Mouse (Mus musculus) frontal cortex, adult (tissue): ENCODE results near the gene Kcnn3.

Experiments used
- ATAC-seq: cut with Nextera tagmentation; 2 replicates; pipeline ENCODE4 v1.9.2; 2017; ENCODE audit warnings: mild to moderate bottlenecking, moderate library complexity, mixed read lengths; ENCODE audit not compliant: low TSS enrichment

Gene Kcnn3

DNA sequence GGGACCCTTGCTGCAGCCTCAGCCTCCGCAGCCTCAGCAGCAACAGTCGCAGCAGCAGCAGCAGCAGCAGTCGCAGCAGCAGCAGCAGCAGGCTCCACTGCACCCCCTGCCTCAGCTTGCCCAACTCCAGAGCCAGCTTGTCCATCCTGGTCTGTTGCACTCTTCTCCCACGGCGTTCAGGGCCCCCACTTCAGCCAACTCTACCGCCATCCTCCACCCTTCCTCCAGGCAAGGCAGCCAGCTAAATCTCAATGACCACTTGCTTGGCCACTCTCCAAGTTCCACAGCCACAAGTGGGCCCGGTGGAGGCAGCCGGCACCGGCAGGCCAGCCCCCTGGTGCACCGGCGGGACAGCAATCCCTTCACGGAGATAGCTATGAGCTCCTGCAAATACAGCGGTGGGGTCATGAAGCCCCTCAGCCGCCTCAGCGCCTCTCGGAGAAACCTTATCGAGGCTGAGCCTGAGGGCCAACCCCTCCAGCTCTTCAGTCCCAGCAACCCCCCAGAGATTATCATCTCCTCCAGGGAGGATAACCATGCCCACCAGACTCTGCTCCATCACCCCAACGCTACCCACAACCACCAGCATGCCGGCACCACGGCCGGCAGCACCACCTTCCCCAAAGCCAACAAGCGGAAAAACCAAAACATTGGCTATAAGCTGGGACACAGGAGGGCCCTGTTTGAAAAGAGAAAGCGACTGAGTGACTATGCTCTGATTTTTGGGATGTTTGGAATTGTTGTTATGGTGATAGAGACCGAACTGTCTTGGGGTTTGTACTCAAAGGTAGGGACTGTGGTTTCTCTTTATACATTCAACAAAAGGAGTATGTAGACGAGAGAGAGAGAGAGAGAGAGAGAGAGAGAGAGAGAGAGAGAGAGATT lies 896 bp downstream of the Kcnn3 start:
- ATAC-seq: no peak

DNA sequence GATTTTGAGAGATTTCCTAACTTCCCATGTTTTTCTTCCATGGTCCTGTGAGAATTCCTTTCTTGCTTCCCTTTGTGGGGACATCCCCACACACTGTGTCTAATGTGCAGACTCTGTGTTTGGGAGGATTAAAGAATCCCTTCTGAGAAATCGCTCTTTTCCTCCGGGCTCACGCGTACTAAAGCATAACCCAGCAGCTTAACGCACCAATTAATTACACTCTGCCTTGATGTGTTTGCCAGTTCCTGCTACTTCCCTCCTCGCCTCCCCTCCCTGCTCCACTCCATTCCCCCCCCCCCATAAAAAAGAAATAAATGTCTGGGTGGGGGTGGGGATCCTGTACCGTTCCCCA lies 1.5 kb downstream of the Kcnn3 start:
- ATAC-seq: no peak

DNA sequence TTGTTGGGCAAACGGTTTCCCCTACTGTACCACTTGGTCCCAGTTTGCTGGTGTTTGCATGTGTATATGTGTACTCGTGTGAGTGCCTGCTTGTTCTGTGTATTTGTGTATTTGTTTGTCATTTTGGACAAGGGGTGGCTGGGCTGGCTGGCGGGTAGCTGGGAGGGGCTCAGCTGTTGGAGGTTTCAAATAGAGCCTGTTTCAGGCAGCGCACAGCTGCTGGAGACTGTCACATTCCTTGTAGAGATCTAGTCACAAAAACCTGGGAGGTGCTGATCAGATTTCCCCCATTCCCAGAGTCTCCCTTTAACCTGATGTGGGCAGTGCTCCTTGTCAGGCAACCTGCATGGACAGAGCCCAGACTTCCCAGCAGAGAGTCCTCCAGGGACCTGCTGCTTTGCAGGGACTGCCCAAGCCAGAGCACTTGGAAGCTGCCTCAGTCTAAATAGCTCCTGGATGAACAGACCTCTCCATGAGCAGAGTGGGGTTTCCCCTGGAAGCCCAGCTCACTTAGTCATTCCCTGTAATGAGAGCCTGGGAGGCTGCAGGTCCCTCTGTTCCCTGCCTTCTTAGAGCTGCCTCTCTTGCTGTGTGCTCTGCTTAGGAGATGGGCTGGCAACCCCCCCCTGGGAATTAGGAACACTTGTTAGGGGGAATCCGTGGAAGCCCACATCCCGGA lies 2.6 kb downstream of the Kcnn3 start:
- ATAC-seq: no peak

- no peak for ATAC-seq
Measured at GRCm38 (mm10) chr3:89526298-89527090, 6.5 kb downstream of the Kcnn3 start.

DNA sequence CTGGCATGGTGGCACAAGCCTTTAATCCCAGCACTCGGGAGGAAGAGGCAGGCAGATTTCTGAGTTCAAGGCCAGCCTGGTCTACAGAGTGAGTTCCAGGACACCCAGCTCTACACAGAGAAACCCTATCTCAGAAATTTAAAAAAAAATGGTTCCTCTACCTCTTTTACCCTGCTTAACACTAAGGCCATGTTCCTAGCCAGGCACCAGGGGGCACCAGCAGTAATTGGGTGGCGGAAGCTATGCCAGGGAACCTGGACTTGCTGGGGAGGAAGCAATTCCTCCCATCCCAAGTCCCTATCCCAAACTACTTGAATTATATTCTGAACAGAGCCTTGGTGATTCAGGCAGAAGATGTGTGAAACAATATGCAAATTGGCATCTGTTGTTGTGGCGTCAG lies 9.8 kb downstream of the Kcnn3 start:
- no peak for ATAC-seq

DNA sequence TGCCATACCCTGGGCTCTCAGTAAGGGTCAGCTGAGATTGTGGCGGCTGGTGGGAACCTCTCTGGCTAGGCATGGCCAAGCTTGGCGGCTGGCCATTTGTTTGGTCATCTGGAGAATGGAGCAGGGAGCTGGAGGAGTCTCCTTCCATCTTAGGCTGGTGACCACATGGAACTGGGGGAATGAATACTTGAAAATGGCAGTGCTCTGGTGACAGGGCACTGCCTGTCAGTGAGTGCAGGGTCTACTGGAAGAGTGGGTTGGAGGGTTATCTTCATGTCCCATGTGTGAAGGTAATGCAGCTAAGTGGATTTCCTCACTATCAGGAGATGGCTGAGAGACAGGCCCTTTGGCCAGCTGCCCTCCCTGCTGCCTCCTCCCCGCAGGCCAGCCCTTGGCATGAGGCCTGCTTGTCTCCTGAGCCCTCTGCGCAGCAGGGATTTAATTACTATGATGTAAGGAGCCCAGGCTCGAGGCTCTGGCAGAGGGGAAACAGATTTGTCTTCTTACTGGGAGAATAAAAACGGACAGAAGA lies 14.7 kb downstream of the Kcnn3 start:
- ATAC-seq: no peak

DNA sequence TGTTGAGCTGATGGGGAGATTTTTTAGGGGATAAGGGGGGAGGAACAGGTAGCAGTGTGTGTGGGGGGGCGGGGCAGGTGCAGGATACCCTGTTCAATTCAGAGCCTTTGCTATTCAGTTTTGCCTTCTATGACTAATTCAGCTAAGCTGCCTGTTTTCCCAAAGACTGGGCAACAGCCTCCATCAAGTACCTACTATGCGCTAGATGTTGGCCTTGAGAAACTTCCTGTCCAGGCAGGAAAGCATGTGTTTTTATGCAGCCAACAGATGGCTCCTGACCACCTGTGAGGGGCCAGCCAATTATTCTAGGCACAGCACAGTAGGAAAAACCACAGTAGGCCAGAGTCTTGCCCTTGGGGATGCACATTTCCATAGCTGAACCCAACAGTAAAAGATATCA lies 15.2 kb downstream of the Kcnn3 start:
- ATAC-seq: no peak

GRCm38 (mm10) chr3:89539036-89539739 lies 19.2 kb downstream of the Kcnn3 start:
- ATAC-seq: 0 out of 2 replicates have a peak, but pooled peaks have one; percentile 16

GRCm38 (mm10) chr3:89539740-89540370 lies 19.9 kb downstream of the Kcnn3 start:
- no peak for ATAC-seq

GRCm38 (mm10) chr3:89540371-89540743 lies 20.4 kb downstream of the Kcnn3 start:
- ATAC-seq: no peak

- peak; percentile 70 for ATAC-seq
Measured at GRCm38 (mm10) chr3:89546951-89547350, 27.0 kb downstream of the Kcnn3 start.

GRCm38 (mm10) chr3:89548805-89549204 lies 28.8 kb downstream of the Kcnn3 start:
- ATAC-seq: no peak

- ATAC-seq: no peak
Measured at GRCm38 (mm10) chr3:89549488-89549887, 29.5 kb downstream of the Kcnn3 start.

GRCm38 (mm10) chr3:89551880-89552279 lies 31.9 kb downstream of the Kcnn3 start:
- ATAC-seq: no peak

DNA sequence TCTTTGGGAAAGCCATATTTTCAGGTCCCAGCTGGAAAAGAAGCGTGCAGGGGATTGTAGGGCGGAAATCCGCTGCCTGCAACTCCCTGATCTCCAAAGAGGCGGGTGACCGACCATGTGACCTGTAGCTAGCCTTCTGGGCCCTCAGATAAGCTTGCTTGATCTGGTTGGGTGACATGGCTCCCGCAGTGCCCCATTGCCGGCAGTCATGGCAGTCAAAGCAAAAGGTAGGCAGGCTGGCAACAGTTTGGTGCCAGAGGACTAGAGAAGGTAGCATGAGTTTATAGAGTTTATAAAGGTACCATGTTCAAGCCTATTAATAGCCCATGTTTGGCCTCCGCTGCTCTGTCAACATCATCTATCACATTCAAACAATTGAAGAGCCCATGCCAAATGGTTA lies 33.5 kb downstream of the Kcnn3 start:
- no peak for ATAC-seq

- ATAC-seq: no peak
Measured at GRCm38 (mm10) chr3:89553946-89554345, 34.0 kb downstream of the Kcnn3 start.

- ATAC-seq: no peak
Measured at GRCm38 (mm10) chr3:89554587-89554986, 34.6 kb downstream of the Kcnn3 start.

DNA sequence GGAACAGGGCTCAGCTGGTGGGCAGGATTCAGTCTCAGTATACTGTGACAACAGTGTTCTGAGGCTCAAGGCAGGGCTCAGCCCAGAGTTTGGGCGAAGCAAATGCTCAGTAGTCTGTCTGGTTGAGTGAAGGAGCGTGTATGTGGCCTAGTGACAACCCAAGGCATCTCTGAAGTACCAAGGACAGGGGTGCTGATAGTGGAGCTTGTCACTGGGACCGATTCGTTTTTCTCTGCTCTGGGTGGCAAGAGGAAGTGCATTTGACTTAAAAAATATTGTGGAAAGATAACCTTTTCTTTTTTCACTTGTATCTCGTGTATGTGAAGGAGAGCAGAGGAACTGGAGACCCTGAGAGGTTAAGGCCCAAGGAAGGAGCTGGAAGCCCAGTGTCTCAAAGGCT lies 37.8 kb downstream of the Kcnn3 start:
- no peak for ATAC-seq

DNA sequence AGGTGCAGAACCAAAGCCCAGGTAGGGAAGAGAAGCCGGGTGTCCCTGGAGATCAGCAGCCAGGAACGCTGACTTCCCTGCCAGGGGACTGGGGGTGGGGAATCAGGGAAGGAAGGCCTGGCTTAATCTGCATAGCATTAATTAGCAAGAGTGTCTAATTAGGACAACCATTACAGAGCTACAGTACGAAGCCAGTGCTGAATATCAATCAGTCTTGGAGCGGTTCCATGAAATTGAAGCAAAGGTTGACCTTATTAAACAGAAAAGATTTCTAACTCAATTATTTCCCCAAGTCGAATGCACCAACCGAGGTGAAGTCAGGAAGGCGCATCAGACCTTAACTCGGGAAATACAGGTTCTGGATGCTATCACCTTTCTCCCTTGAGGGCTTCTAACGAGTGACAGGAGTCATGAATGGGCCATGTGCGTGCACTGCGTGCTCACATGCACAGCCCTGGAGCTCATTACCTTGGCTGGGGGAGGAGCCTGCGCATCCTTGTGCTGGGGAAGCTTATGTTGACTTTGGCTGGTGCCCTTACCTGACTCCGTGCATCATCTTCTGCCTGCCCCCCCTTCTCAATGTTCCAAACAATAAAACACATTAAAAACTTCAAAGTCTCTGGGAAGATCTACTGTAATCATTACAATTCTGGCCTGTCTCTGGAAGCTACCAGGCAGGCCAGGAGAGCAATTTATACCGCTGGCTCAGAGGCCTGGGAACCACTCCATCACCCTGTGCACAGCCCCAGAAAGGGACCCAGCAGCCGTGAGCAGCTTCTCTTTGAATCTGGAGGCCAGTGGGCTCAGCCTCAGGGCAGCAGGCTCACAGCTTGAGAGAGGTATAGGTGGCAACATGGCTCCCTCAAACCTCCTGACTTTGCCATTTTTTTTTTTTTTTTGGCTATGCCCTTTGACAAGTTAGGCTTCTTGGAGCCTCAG lies 39.3 kb downstream of the Kcnn3 start:
- ATAC-seq: no peak

DNA sequence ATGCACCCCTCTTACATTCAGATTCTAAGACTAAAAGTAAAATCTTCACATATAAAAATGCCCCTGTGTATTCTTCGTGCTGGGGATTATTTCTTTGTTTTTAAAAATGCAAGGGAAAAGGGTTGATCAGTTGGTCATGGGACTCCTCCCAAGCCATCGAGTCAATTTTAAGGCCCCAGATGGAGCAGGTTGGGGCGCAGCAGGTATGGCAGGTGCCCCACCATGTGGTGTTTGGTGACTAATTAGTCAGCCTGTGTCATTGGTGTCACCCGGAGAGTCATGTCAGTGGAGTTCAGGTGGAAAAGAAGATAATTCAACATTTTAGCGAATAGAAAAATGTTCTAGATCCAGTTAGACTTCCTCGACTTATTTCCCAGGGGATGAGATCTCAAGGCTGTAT lies 41.4 kb downstream of the Kcnn3 start:
- ATAC-seq: no peak
